Mouse (Mus musculus) C2C12 (cell line): ENCODE data around the gene Mtss1l. TPM values are rescaled to one million over a fixed set of nuclear protein-coding genes. Genes with fewer than 3 reads are reported as not detected.
A peak's percentile ranks its signal among the peaks of the same experiment; 100 is the strongest.
"Not testable (repeated sequence)": the region's sequence is repeated elsewhere in the genome, so short reads cannot be mapped to it uniquely, and the experiment has no call there.

Experiments used
- H3K27me3 ChIP-seq: one replicate; pipeline ENCODE4 v1.6.1; 2011; ENCODE audit not compliant: control insufficient read depth, insufficient read depth, insufficient read length
- H3K36me3 ChIP-seq: one replicate; pipeline ENCODE4 v1.6.1; 2011; ENCODE audit not compliant: control insufficient read depth, insufficient read depth
- H3K4me3 ChIP-seq: one replicate; pipeline ENCODE4 v1.5.1; 2011; ENCODE audit warnings: mild to moderate bottlenecking, control low read depth; ENCODE audit not compliant: poor library complexity, insufficient read depth, severe bottlenecking
- H3K79me2 ChIP-seq: one replicate; pipeline ENCODE4 v1.6.1; 2011; ENCODE audit not compliant: control insufficient read depth, insufficient read depth
- H3K79me3 ChIP-seq: one replicate; pipeline ENCODE4 v1.6.1; 2011; ENCODE audit warnings: low read depth, control low read depth
- H3ac ChIP-seq: one replicate; pipeline ENCODE3; 2011; ENCODE audit warnings: low read depth; ENCODE audit not compliant: control insufficient read depth, insufficient read length
- CEBPB ChIP-seq: IDR thresholded peaks from one replicate; pipeline ENCODE4 v1.6.1; 2011; ENCODE audit warnings: low read depth, mild to moderate bottlenecking, control low read depth, moderate library complexity
- CTCF ChIP-seq: IDR thresholded peaks from one replicate; pipeline ENCODE4 v1.5.1; 2011; ENCODE audit not compliant: control insufficient read depth, insufficient read depth, insufficient read length
- FOSL1 ChIP-seq: IDR thresholded peaks from one replicate; pipeline ENCODE4 v1.8.0; 2011; ENCODE audit warnings: mild to moderate bottlenecking, low read length; ENCODE audit not compliant: poor library complexity, insufficient read depth, severe bottlenecking
- MAX ChIP-seq: IDR thresholded peaks from one replicate; pipeline ENCODE4 v1.6.1; 2011; ENCODE audit warnings: mild to moderate bottlenecking, control low read depth
- MYOD1 ChIP-seq: IDR thresholded peaks from one replicate; pipeline ENCODE4 v1.6.1; 2011; ENCODE audit warnings: low read depth; ENCODE audit not compliant: control insufficient read depth, insufficient read length
- MYOG ChIP-seq: IDR thresholded peaks from one replicate; pipeline ENCODE4 v1.6.1; 2011; ENCODE audit not compliant: control insufficient read depth, insufficient read length; ENCODE audit errors: extremely low read depth
- USF1 ChIP-seq: IDR thresholded peaks from one replicate; pipeline ENCODE4 v1.6.1; 2011; ENCODE audit warnings: low read depth, mild to moderate bottlenecking, control low read depth, moderate library complexity
- polyA plus RNA-seq: library from polyadenylated mRNA; unstranded; fragments of >200 nt; fragmentation: generic; extraction: Trizol; gene quantifications from one replicate; pipeline ENCODE4 v1.2.1, GENCODE M21; 2012; ENCODE audit warnings: missing spikeins

Mtss1l gene
- polyA plus RNA-seq, 1 experiment: 26.1 TPM

DNA sequence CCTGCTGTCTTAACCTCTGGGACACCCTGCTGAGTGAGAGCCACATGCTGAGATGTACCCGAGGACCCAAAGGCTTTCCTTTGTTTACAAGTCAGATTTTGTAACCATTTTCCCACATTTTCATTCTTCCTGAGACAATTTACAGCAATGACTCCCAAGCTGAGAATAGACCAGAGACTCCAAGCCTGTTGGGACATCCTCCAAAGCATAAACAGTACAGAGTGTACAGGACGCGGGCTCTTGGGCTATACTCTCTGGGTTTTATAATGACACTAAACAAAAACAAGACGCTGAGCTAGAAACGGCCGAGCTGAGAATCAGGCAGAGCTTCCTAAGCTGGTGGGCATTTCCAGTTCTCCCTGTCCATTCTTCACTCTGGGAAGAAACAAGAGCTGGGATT lies 53.4 kb downstream of the Mtss1l start:
- Histone ChIP-seq H3K79me3 (peaks cover 23% of the 10 kb centered on the region), H3K79me2 (peaks cover 76% of the 10 kb centered on the region), H3K36me3 (peaks cover 26% of the 10 kb centered on the region), H3K4me3 (no peak overlapping the region), H3ac (no peak overlapping the region), H3K27me3 (no peaks in the 10 kb centered on the region)
- no peak for TF ChIP-seq USF1
- no peak for TF ChIP-seq CTCF

DNA sequence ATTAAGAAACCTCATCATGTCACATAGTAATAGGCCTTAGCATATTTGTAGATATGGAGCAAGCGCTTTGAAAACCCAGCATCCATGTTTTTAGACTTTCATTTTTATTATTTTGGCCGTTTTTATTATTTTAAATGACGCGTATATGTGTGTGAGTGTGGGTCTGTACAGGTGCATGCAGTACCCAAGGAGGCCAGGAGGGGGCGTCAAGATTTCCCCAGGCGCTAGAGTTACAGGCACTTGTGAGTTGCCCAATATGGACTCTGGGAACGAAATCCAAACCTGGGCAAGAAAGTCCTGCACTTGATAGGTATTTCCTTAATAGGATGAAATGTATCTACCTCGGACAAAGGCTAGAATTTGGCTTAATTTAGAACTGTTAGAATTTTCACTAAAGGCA lies 54.0 kb downstream of the Mtss1l start:
- Histone ChIP-seq H3ac (no peak overlapping the region), H3K4me3 (no peak overlapping the region), H3K79me2 (peaks cover 70% of the 10 kb centered on the region), H3K79me3 (peaks cover 23% of the 10 kb centered on the region), H3K27me3 (no peaks in the 10 kb centered on the region), H3K36me3 (peaks cover 24% of the 10 kb centered on the region)
- TF ChIP-seq MAX (no peak), FOSL1 (no peak), CEBPB (no peak), CTCF (no peak), MYOG (no peak), USF1 (no peak), MYOD1 (no peak)

DNA sequence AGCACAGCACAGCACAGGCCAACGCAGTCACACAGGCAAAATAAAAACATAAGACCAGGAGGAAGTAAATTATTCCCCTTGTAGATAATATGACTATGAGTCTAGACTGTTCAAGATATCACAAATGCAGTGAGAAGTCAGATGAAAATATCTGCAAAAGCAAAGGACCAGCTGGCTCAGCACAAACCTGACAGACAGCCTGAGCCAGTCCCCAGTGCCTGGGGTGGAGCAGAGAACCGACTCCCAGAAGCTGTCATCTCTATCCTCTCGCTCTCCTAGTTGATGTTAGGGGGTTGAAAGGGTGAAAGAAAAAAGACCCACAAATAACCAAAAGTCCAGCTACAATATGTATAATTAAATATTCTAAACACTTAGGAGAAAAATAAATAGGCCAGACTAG lies 54.4 kb downstream of the Mtss1l start:
- no peak overlapping the region for H3ac ChIP-seq
- no peaks in the 10 kb centered on the region for H3K27me3 ChIP-seq
- H3K79me3 ChIP-seq: peaks cover 23% of the 10 kb centered on the region
- peaks cover 68% of the 10 kb centered on the region for H3K79me2 ChIP-seq
- H3K36me3 ChIP-seq: peaks cover 24% of the 10 kb centered on the region
- TF ChIP-seq MYOG (no peak), MAX (no peak), USF1 (no peak), MYOD1 (no peak), CTCF (no peak), FOSL1 (no peak), CEBPB (no peak)
- no peak overlapping the region for H3K4me3 ChIP-seq

DNA sequence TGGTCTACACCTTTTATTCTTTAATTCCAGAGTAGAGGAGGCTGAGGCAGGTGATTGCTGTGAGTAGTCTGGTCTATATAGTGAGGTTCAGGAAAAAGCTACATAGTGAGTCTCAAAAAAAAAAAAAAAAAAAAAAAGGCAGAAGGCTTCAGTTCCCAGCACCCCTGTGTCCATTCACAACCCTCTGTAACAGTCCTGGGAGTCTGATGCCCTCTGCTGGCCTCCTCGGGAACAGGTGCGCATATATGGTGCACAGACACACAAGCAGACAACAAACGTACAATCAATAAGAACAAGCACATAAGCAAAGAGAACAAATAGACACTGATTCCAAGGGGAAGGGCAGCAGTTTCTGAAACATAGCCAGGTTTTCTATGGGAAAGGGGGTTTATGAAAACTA lies 55.1 kb downstream of the Mtss1l start:
- Histone ChIP-seq H3K79me2 (peaks cover 64% of the 10 kb centered on the region), H3ac (no peak overlapping the region), H3K36me3 (peaks cover 24% of the 10 kb centered on the region), H3K79me3 (peaks cover 23% of the 10 kb centered on the region), H3K27me3 (no peaks in the 10 kb centered on the region), H3K4me3 (no peak overlapping the region)
- TF ChIP-seq MAX (no peak), MYOD1 (no peak), CTCF (no peak), MYOG (no peak), USF1 (no peak), FOSL1 (no peak), CEBPB (no peak)

DNA sequence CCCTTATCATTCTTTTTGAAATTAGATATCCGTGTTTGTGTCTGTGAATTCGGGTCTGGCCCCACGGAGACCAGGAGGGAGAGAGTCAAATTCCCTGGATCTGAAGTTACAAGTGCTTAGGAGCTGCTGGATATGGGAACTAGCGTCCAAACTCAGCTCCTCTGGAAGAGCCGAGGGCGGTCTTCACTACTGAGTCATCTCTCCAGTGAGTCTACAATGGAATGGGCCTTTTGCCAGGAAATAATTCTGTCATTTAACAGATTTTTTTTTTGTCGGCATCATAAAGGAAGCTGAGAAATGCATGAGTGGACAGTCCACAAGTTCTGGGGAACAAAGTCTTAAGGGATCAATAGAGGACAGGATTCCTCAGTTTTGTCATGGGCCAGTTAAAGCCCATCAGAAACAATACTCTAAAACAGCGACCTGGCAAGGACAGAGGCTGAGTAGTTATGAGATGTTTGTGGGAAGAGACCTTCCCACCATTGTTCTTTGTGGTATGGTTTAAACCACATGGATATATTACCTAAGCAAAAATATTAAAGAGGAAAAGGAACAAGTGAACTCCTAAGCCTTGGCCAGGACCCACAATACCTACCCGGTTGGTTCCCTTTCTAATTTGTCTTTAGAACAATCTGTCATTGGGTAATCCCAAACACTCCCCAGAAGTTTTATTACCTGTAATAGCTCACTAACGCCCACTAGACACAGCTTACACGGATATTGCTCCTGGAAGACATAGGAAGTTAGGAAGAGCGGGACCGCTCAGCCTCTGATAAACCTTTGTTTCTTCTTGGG lies 58.8 kb downstream of the Mtss1l start:
- TF ChIP-seq CEBPB (peak; percentile 3), CTCF (no peak), FOSL1 (peak; percentile 41), MAX (no peak), MYOD1 (no peak), MYOG (no peak), USF1 (no peak)
- Histone ChIP-seq H3K79me3 (peaks cover 45% of the 10 kb centered on the region), H3K4me3 (no peak overlapping the region), H3K27me3 (no peaks in the 10 kb centered on the region), H3K36me3 (peaks cover 31% of the 10 kb centered on the region), H3ac (no peak overlapping the region), H3K79me2 (peaks cover 82% of the 10 kb centered on the region)

DNA sequence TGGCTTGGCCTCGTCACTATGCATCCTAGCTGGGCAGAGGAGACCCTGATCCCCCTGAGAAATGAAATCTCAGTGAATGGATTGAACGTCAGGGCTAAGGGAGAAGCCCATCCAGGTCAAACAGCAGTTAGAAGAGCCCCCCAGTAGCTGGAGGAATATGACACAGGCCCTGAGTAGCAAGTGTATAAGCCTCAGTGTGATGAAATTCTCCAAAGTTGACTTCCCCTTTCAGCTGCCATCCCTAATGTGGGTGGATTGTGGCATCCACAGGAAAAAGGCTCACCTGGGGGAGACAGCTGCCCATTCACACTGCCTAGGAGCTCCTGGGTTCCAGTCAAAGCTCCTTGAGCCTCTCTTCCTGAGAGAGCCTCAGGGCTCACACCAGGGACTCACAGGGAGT lies 64.1 kb downstream of the Mtss1l start:
- Histone ChIP-seq H3ac (no peak overlapping the region), H3K27me3 (no peaks in the 10 kb centered on the region), H3K79me3 (peaks cover 52% of the 10 kb centered on the region), H3K79me2 (peaks cover 81% of the 10 kb centered on the region), H3K4me3 (no peak overlapping the region), H3K36me3 (peaks cover 23% of the 10 kb centered on the region)
- no peak for TF ChIP-seq USF1
- TF ChIP-seq CEBPB: no peak
- no peak for TF ChIP-seq MYOD1
- no peak for TF ChIP-seq FOSL1
- no peak for TF ChIP-seq MAX
- TF ChIP-seq MYOG: no peak
- no peak for TF ChIP-seq CTCF

DNA sequence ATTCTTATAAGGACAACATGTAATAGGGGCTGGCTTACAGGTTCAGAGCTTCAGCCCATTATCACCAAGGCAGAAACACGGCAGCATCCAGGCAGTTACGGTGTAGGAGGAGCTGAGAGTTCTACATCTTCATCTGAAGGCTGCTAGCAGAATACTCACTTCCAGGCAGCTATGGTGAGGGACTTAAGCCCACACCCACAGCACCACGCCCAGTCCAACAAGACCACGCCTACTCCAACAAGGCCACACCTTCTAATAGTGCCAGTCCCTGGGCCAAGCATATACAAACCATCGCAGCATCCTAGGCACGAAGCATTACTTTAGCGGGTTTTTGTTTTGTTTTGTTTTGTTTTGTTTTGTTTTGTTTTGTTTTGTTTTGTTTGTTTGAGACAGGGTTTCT lies 65.2 kb downstream of the Mtss1l start:
- H3ac ChIP-seq, H3K27me3 ChIP-seq, H3K4me3 ChIP-seq: not testable (repeated sequence)
- H3K36me3 ChIP-seq: peaks cover 23% of the 10 kb centered on the region
- peaks cover 82% of the 10 kb centered on the region for H3K79me2 ChIP-seq
- peaks cover 51% of the 10 kb centered on the region for H3K79me3 ChIP-seq
